Mouse (Mus musculus) forebrain, embryonic 11.5 days (tissue): ENCODE measurements around the gene Meis2. TPM values are rescaled to one million over a fixed set of nuclear protein-coding genes. Genes with fewer than 3 reads are reported as not detected.

ENCODE experiments used
- ATAC-seq: fragments of 200-750 bp; cut with Nextera tagmentation; replicated peaks from 2 replicates; pipeline ENCODE4 v1.8.0; 2017; ENCODE audit warnings: moderate TSS enrichment; ENCODE audit not compliant: low FRiP score
- DNase-seq: peaks from one replicate; pipeline ENCODE4 v3.0.0-alpha.2; 2017; ENCODE audit warnings: low spot score
- H3K27ac ChIP-seq: fragments of 300-500 bp; sonication (generic); 2 replicates; pipeline ENCODE4 v1.5.1; 2014; ENCODE audit warnings: low read depth, low read length
- H3K27me3 ChIP-seq: fragments of 300-500 bp; sonication (generic); 2 replicates; pipeline ENCODE4 v1.6.1; 2014; ENCODE audit warnings: mild to moderate bottlenecking, low read length, mixed read lengths; ENCODE audit not compliant: control insufficient read depth, insufficient read depth
- H3K36me3 ChIP-seq: fragments of 300-500 bp; sonication (generic); 2 replicates; pipeline ENCODE4 v1.6.1; 2014; ENCODE audit warnings: mild to moderate bottlenecking, low read length, moderate library complexity, mixed read lengths; ENCODE audit not compliant: control insufficient read depth, insufficient read depth
- H3K4me1 ChIP-seq: fragments of 300-500 bp; sonication (generic); replicated peaks from 2 replicates; pipeline ENCODE4 v1.6.1; 2014; ENCODE audit warnings: low read length, mixed read lengths; ENCODE audit not compliant: control insufficient read depth, insufficient read depth
- H3K4me2 ChIP-seq: fragments of 300-500 bp; sonication (generic); 2 replicates; pipeline ENCODE4 v1.6.1; 2014; ENCODE audit warnings: low read depth, mild to moderate bottlenecking, low read length, moderate library complexity, mixed read lengths; ENCODE audit not compliant: severe bottlenecking
- H3K4me3 ChIP-seq: fragments of 300-500 bp; sonication (generic); 2 replicates; pipeline ENCODE4 v1.5.1; 2014; ENCODE audit warnings: low read depth, low read length
- H3K9ac ChIP-seq: fragments of 300-500 bp; sonication (generic); 2 replicates; pipeline ENCODE4 v1.6.1; 2014; ENCODE audit warnings: low read length
- H3K9me3 ChIP-seq: fragments of 300-500 bp; sonication (generic); 2 replicates; pipeline ENCODE4 v1.6.1; 2016; ENCODE audit warnings: low read length, mixed read lengths; ENCODE audit not compliant: control insufficient read depth
- WGBS: fragments of 180-500 bp; shearing (Covaris S2); extraction: QIAGEN DNeasy Blood & Tissue Kit; methylation state at CpG from one replicate; pipeline ENCODE4 v1.1.7; 2014; 5-methylcytosine and 5-hydroxymethylcytosine counted together
- polyA plus RNA-seq: library from polyadenylated mRNA; unstranded; fragments of >200 nt; fragmentation: Nextera tagmentation; extraction: Ambion mirVana; gene quantifications from 2 replicates; pipeline ENCODE4 v1.2.1, GENCODE M21; 2014

The Meis2 gene
- polyA plus RNA-seq, 1 experiment from 2014 or later = 77.2 TPM

- no peak for DNase-seq
- peaks cover 8% of the 10 kb centered on the region; the same call in 1 of the 2 replicates for H3K4me1 ChIP-seq
- no peak for ATAC-seq
- no peak overlapping the region for H3K27ac ChIP-seq
- no peaks in the 10 kb centered on the region for H3K9me3 ChIP-seq
- H3K4me3 ChIP-seq = no peak overlapping the region
- peak overlapping the region; percentile 6; the same call in 1 of the 2 replicates for H3K4me2 ChIP-seq
- peaks cover 2% of the 10 kb centered on the region; the same call in 1 of the 2 replicates for H3K36me3 ChIP-seq
- H3K27me3 ChIP-seq = no peaks in the 10 kb centered on the region
- no peak overlapping the region for H3K9ac ChIP-seq
Observed at GRCm38 (mm10) chr2:116052688-116053421, 12.8 kb downstream of the Meis2 start.

- Histone ChIP-seq H3K27ac (no peak overlapping the region), H3K4me3 (no peak overlapping the region), H3K36me3 (peaks cover 2% of the 10 kb centered on the region; the same call in 1 of the 2 replicates), H3K9ac (no peak overlapping the region), H3K4me1 (peaks cover 8% of the 10 kb centered on the region; the same call in 1 of the 2 replicates), H3K9me3 (no peaks in the 10 kb centered on the region), H3K4me2 (no peak overlapping the region; the same call in 1 of the 2 replicates), H3K27me3 (no peaks in the 10 kb centered on the region)
- no peak for ATAC-seq
- DNase-seq = no peak
- 52% methylated on average over 9 of the region's 9 CpGs for WGBS
Observed at GRCm38 (mm10) chr2:116051906-116052614, 13.6 kb downstream of the Meis2 start.

GRCm38 (mm10) chr2:116049710-116050109 is 15.9 kb downstream of the Meis2 start:
- DNase-seq = no peak
- Histone ChIP-seq H3K27me3 (no peaks in the 10 kb centered on the region), H3K4me1 (peaks cover 12% of the 10 kb centered on the region; the same call in 1 of the 2 replicates), H3K27ac (no peak overlapping the region), H3K9me3 (no peaks in the 10 kb centered on the region), H3K36me3 (peaks cover 2% of the 10 kb centered on the region; the same call in 1 of the 2 replicates), H3K9ac (no peak overlapping the region), H3K4me3 (no peak overlapping the region), H3K4me2 (no peak overlapping the region)
- WGBS = 90% methylated on average over 9 of the region's 9 CpGs
- ATAC-seq = no peak

GRCm38 (mm10) chr2:116047365-116047764 is 18.3 kb downstream of the Meis2 start:
- WGBS = 75% methylated on average over 8 of the region's 8 CpGs
- Histone ChIP-seq H3K36me3 (peaks cover 2% of the 10 kb centered on the region; the same call in 1 of the 2 replicates), H3K27me3 (no peaks in the 10 kb centered on the region), H3K4me2 (no peak overlapping the region), H3K4me1 (peaks cover 15% of the 10 kb centered on the region; the same call in 1 of the 2 replicates), H3K4me3 (no peak overlapping the region), H3K27ac (no peak overlapping the region), H3K9ac (no peak overlapping the region), H3K9me3 (no peaks in the 10 kb centered on the region)
- ATAC-seq (no peak), DNase-seq (no peak)

GRCm38 (mm10) chr2:116045048-116045447 is 20.6 kb downstream of the Meis2 start:
- H3K4me1 ChIP-seq = peaks cover 12% of the 10 kb centered on the region; the same call in 1 of the 2 replicates
- H3K4me3 ChIP-seq = no peak overlapping the region
- no peak overlapping the region for H3K9ac ChIP-seq
- no peaks in the 10 kb centered on the region for H3K27me3 ChIP-seq
- peaks cover 2% of the 10 kb centered on the region; the same call in 1 of the 2 replicates for H3K36me3 ChIP-seq
- no peaks in the 10 kb centered on the region for H3K9me3 ChIP-seq
- 71% methylated on average over 7 of the region's 7 CpGs for WGBS
- H3K27ac ChIP-seq = no peak overlapping the region
- ATAC-seq = no peak
- no peak for DNase-seq
- H3K4me2 ChIP-seq = no peak overlapping the region

GRCm38 (mm10) chr2:116042934-116043698 is 22.5 kb downstream of the Meis2 start:
- H3K9ac ChIP-seq = no peak overlapping the region
- H3K27ac ChIP-seq = peak overlapping the region; percentile 14; the same call in 1 of the 2 replicates
- 53% methylated on average over 12 of the region's 12 CpGs for WGBS
- H3K9me3 ChIP-seq = no peaks in the 10 kb centered on the region
- H3K27me3 ChIP-seq = no peaks in the 10 kb centered on the region
- no peak overlapping the region for H3K4me3 ChIP-seq
- H3K36me3 ChIP-seq = no peaks in the 10 kb centered on the region
- H3K4me2 ChIP-seq = no peak overlapping the region; the same call in 1 of the 2 replicates
- ATAC-seq = peak; percentile 65
- no peak for DNase-seq
- H3K4me1 ChIP-seq = peaks cover 12% of the 10 kb centered on the region; the same call in 1 of the 2 replicates

- no peak overlapping the region for H3K4me2 ChIP-seq
- peaks cover 12% of the 10 kb centered on the region; the same call in 1 of the 2 replicates for H3K4me1 ChIP-seq
- no peak overlapping the region for H3K4me3 ChIP-seq
- DNase-seq (no peak), ATAC-seq (peak; percentile 47; the same call in 1 of the 2 replicates)
- no peaks in the 10 kb centered on the region for H3K27me3 ChIP-seq
- no peak overlapping the region for H3K9ac ChIP-seq
- peak overlapping the region; percentile 9; the same call in 1 of the 2 replicates for H3K27ac ChIP-seq
- H3K36me3 ChIP-seq = no peaks in the 10 kb centered on the region
- 72% methylated on average over 9 of the region's 9 CpGs for WGBS
- H3K9me3 ChIP-seq = no peaks in the 10 kb centered on the region
Observed at GRCm38 (mm10) chr2:116042447-116042846, 23.2 kb downstream of the Meis2 start.

GRCm38 (mm10) chr2:116041683-116042262 is 23.9 kb downstream of the Meis2 start:
- Histone ChIP-seq H3K36me3 (no peaks in the 10 kb centered on the region), H3K9ac (no peak overlapping the region), H3K27me3 (no peaks in the 10 kb centered on the region), H3K27ac (no peak overlapping the region), H3K4me1 (peaks cover 12% of the 10 kb centered on the region; the same call in 1 of the 2 replicates), H3K9me3 (no peaks in the 10 kb centered on the region), H3K4me3 (no peak overlapping the region), H3K4me2 (no peak overlapping the region)
- 78% methylated on average over 9 of the region's 9 CpGs for WGBS
- DNase-seq (no peak), ATAC-seq (no peak)
